Mouse (Mus musculus) embryonic facial prominence, embryonic 15.5 days (tissue): ENCODE measurements around the gene Nol12. TPM values are rescaled to one million over a fixed set of nuclear protein-coding genes. Genes with fewer than 3 reads are reported as not detected.

Experiments used
- ATAC-seq: fragments of 200-750 bp; cut with Nextera tagmentation; 2 replicates; pipeline ENCODE4 v1.8.0; 2017; ENCODE audit warnings: low read depth, moderate TSS enrichment; ENCODE audit not compliant: insufficient number of reproducible peaks, low FRiP score, low TSS enrichment
- H3K27ac ChIP-seq: fragments of 300-500 bp; sonication (generic); replicated peaks from 2 replicates; pipeline ENCODE4 v1.5.1; 2015; ENCODE audit warnings: mild to moderate bottlenecking, inconsistent platforms
- H3K27me3 ChIP-seq: fragments of 300-500 bp; sonication (generic); 2 replicates; pipeline ENCODE4 v1.6.1; 2015; ENCODE audit warnings: inconsistent platforms
- H3K36me3 ChIP-seq: fragments of 300-500 bp; sonication (generic); 2 replicates; pipeline ENCODE4 v1.6.1; 2015; ENCODE audit warnings: mild to moderate bottlenecking, inconsistent platforms
- H3K4me1 ChIP-seq: fragments of 300-500 bp; sonication (generic); 2 replicates; pipeline ENCODE4 v1.6.1; 2015; ENCODE audit warnings: inconsistent platforms
- H3K4me2 ChIP-seq: fragments of 300-500 bp; sonication (generic); replicated peaks from 2 replicates; pipeline ENCODE4 v1.6.1; 2015; ENCODE audit warnings: mild to moderate bottlenecking, inconsistent platforms
- H3K4me3 ChIP-seq: fragments of 300-500 bp; sonication (generic); replicated peaks from 2 replicates; pipeline ENCODE4 v1.5.1; 2015; ENCODE audit warnings: mild to moderate bottlenecking, inconsistent platforms
- H3K9ac ChIP-seq: fragments of 300-500 bp; sonication (generic); 2 replicates; pipeline ENCODE4 v1.6.1; 2015; ENCODE audit warnings: inconsistent platforms
- H3K9me3 ChIP-seq: fragments of 300-500 bp; sonication (generic); replicated peaks from 2 replicates; pipeline ENCODE4 v1.6.1; 2016; ENCODE audit warnings: inconsistent platforms
- WGBS: fragments of 180-500 bp; shearing (Covaris S2); methylation state at CpG from one replicate; pipeline ENCODE4 v1.1.7; 2015; 5-methylcytosine and 5-hydroxymethylcytosine counted together
- polyA plus RNA-seq: library from polyadenylated mRNA; unstranded; fragments of >200 nt; fragmentation: Nextera tagmentation; extraction: Ambion mirVana; gene quantifications from 2 replicates; pipeline ENCODE4 v1.2.1, GENCODE M21; 2015

The Nol12 gene
- polyA plus RNA-seq, 1 experiment from 2014 or later = 52.7 TPM

- Histone ChIP-seq H3K27ac (no peak overlapping the region), H3K9me3 (no peaks in the 10 kb centered on the region), H3K4me2 (no peak overlapping the region), H3K9ac (no peak overlapping the region), H3K4me1 (peaks cover 14% of the 10 kb centered on the region), H3K27me3 (no peaks in the 10 kb centered on the region), H3K4me3 (no peak overlapping the region), H3K36me3 (no peaks in the 10 kb centered on the region)
- 92% methylated on average over 3 of the region's 3 CpGs for WGBS
- ATAC-seq = no peak
Measured at GRCm38 (mm10) chr15:78948883-78949282, 14.2 kb downstream of the Nol12 start.

GRCm38 (mm10) chr15:78955663-78956062, 20.9 kb downstream of the Nol12 start:
- H3K4me2 ChIP-seq = no peak overlapping the region
- WGBS = 67% methylated on average over 3 of the region's 3 CpGs

GRCm38 (mm10) chr15:78956351-78956750, 21.6 kb downstream of the Nol12 start:
- H3K27ac ChIP-seq = no peak overlapping the region
- H3K4me2 ChIP-seq = no peak overlapping the region
- no peaks in the 10 kb centered on the region for H3K27me3 ChIP-seq
- H3K4me1 ChIP-seq = peaks cover 4% of the 10 kb centered on the region
- H3K9me3 ChIP-seq = no peaks in the 10 kb centered on the region
- no peak overlapping the region for H3K9ac ChIP-seq
- WGBS = 78% methylated on average over 4 of the region's 4 CpGs
- no peak overlapping the region for H3K4me3 ChIP-seq
- peaks cover 4% of the 10 kb centered on the region; the same call in 1 of the 2 replicates for H3K36me3 ChIP-seq
- ATAC-seq = no peak

More at GRCm38 (mm10) chr15:78955663-78956062, 20.9 kb downstream of the Nol12 start:
- H3K4me3 ChIP-seq = no peak overlapping the region
- H3K27me3 ChIP-seq = no peaks in the 10 kb centered on the region
- H3K9me3 ChIP-seq = no peaks in the 10 kb centered on the region
- no peak overlapping the region for H3K9ac ChIP-seq
- ATAC-seq = no peak
- H3K27ac ChIP-seq = no peak overlapping the region
- H3K4me1 ChIP-seq = peaks cover 4% of the 10 kb centered on the region
- H3K36me3 ChIP-seq = 0 out of 2 replicates have a peak, but pooled peaks cover 4% of the 10 kb centered on the region

- Histone ChIP-seq H3K4me3 (no peak overlapping the region), H3K36me3 (peaks cover 10% of the 10 kb centered on the region; the same call in 1 of the 2 replicates), H3K27me3 (no peaks in the 10 kb centered on the region), H3K4me1 (peaks cover 4% of the 10 kb centered on the region), H3K4me2 (peak overlapping the region; percentile 8; the same call in 1 of the 2 replicates), H3K9ac (no peak overlapping the region), H3K9me3 (no peaks in the 10 kb centered on the region), H3K27ac (0 out of 2 replicates have a peak overlapping the region, but pooled peaks have one; percentile 45)
- 53% methylated on average over 15 of the region's 15 CpGs for WGBS
- ATAC-seq = peak; percentile 32; the same call in 1 of the 2 replicates
Measured at GRCm38 (mm10) chr15:78957021-78957420, 22.3 kb downstream of the Nol12 start.

- Histone ChIP-seq H3K4me2 (no peak overlapping the region), H3K9me3 (no peaks in the 10 kb centered on the region), H3K27ac (no peak overlapping the region), H3K4me3 (no peak overlapping the region), H3K9ac (no peak overlapping the region), H3K36me3 (peaks cover 10% of the 10 kb centered on the region; the same call in 1 of the 2 replicates), H3K27me3 (no peaks in the 10 kb centered on the region), H3K4me1 (peaks cover 8% of the 10 kb centered on the region)
- no peak for ATAC-seq
- 88% methylated on average over 11 of the region's 11 CpGs for WGBS
Measured at GRCm38 (mm10) chr15:78959537-78959936, 24.8 kb downstream of the Nol12 start.

GRCm38 (mm10) chr15:78960088-78960487, 25.4 kb downstream of the Nol12 start:
- peaks cover 10% of the 10 kb centered on the region; the same call in 1 of the 2 replicates for H3K36me3 ChIP-seq

GRCm38 (mm10) chr15:78962885-78963284, 28.2 kb downstream of the Nol12 start:
- H3K4me1 ChIP-seq = 0 out of 2 replicates have a peak, but pooled peaks cover 4% of the 10 kb centered on the region
- peaks cover 10% of the 10 kb centered on the region; the same call in 1 of the 2 replicates for H3K36me3 ChIP-seq
- no peak overlapping the region for H3K9ac ChIP-seq
- H3K27ac ChIP-seq = no peak overlapping the region
- no peak overlapping the region for H3K4me3 ChIP-seq
- WGBS = 34% methylated on average over 2 of the region's 2 CpGs
- no peaks in the 10 kb centered on the region for H3K9me3 ChIP-seq
- peak; percentile 60 for ATAC-seq
- no peaks in the 10 kb centered on the region for H3K27me3 ChIP-seq
- no peak overlapping the region for H3K4me2 ChIP-seq

More at GRCm38 (mm10) chr15:78960088-78960487, 25.4 kb downstream of the Nol12 start:
- Histone ChIP-seq H3K9ac (no peak overlapping the region), H3K27ac (no peak overlapping the region), H3K4me2 (no peak overlapping the region), H3K27me3 (no peaks in the 10 kb centered on the region), H3K4me1 (peaks cover 8% of the 10 kb centered on the region), H3K4me3 (no peak overlapping the region), H3K9me3 (no peaks in the 10 kb centered on the region)
- WGBS = 70% methylated on average over 4 of the region's 4 CpGs
- ATAC-seq = no peak

- H3K4me3 ChIP-seq = no peak overlapping the region
- H3K9ac ChIP-seq = no peak overlapping the region
- no peak overlapping the region for H3K4me2 ChIP-seq
- no peak for ATAC-seq
- no peak overlapping the region for H3K27ac ChIP-seq
- H3K36me3 ChIP-seq = no peaks in the 10 kb centered on the region
- H3K4me1 ChIP-seq = no peaks in the 10 kb centered on the region
- H3K27me3 ChIP-seq = no peaks in the 10 kb centered on the region
- no peaks in the 10 kb centered on the region for H3K9me3 ChIP-seq
- WGBS = 71% methylated on average over 6 of the region's 6 CpGs
Measured at GRCm38 (mm10) chr15:78971626-78972025, 36.9 kb downstream of the Nol12 start.

- no peak for ATAC-seq
- WGBS = 73% methylated on average over 7 of the region's 7 CpGs
- H3K27me3 ChIP-seq = no peaks in the 10 kb centered on the region
- H3K9me3 ChIP-seq = no peaks in the 10 kb centered on the region
- H3K4me1 ChIP-seq = peaks cover 9% of the 10 kb centered on the region
- H3K27ac ChIP-seq = no peak overlapping the region
- no peak overlapping the region for H3K4me3 ChIP-seq
- no peaks in the 10 kb centered on the region for H3K36me3 ChIP-seq
- no peak overlapping the region for H3K4me2 ChIP-seq
- no peak overlapping the region for H3K9ac ChIP-seq
Measured at GRCm38 (mm10) chr15:78973950-78974349, 39.2 kb downstream of the Nol12 start.

- Histone ChIP-seq H3K4me2 (no peak overlapping the region), H3K27me3 (no peaks in the 10 kb centered on the region), H3K36me3 (no peaks in the 10 kb centered on the region), H3K27ac (no peak overlapping the region), H3K9me3 (no peaks in the 10 kb centered on the region), H3K4me3 (no peak overlapping the region), H3K9ac (no peak overlapping the region), H3K4me1 (peaks cover 16% of the 10 kb centered on the region)
- WGBS = 84% methylated on average over 8 of the region's 8 CpGs
- no peak for ATAC-seq
Measured at GRCm38 (mm10) chr15:78977676-78978159, 43.0 kb downstream of the Nol12 start.

GRCm38 (mm10) chr15:78978875-78979274, 44.1 kb downstream of the Nol12 start:
- Histone ChIP-seq H3K9me3 (no peaks in the 10 kb centered on the region), H3K4me1 (peaks cover 23% of the 10 kb centered on the region), H3K4me2 (no peak overlapping the region), H3K36me3 (no peaks in the 10 kb centered on the region), H3K27me3 (no peaks in the 10 kb centered on the region), H3K9ac (no peak overlapping the region), H3K27ac (peak overlapping the region; percentile 68), H3K4me3 (no peak overlapping the region)
- peak; percentile 20; the same call in 1 of the 2 replicates for ATAC-seq
- WGBS = 5% methylated on average over 4 of the region's 4 CpGs

GRCm38 (mm10) chr15:78980084-78980483, 45.4 kb downstream of the Nol12 start:
- WGBS = 85% methylated on average over 4 of the region's 4 CpGs
- Histone ChIP-seq H3K9ac (no peak overlapping the region), H3K4me1 (peaks cover 35% of the 10 kb centered on the region), H3K4me3 (no peak overlapping the region), H3K9me3 (no peaks in the 10 kb centered on the region), H3K36me3 (no peaks in the 10 kb centered on the region), H3K4me2 (no peak overlapping the region), H3K27me3 (no peaks in the 10 kb centered on the region), H3K27ac (no peak overlapping the region)
- ATAC-seq = no peak
